Mouse (Mus musculus) midbrain, embryonic 10.5 days (tissue): ENCODE measurements around the gene Rasal2. TPM values are rescaled to one million over a fixed set of nuclear protein-coding genes. Genes with fewer than 3 reads are reported as not detected.

Experiments
- DNase-seq: peaks from one replicate; pipeline ENCODE4 v3.0.0-alpha.2; 2017; ENCODE audit warnings: low spot score
- H3K27ac ChIP-seq: fragments of 300-500 bp; sonication (generic); replicated peaks from 2 replicates; pipeline ENCODE4 v1.5.1; 2016; ENCODE audit warnings: mild to moderate bottlenecking
- H3K27me3 ChIP-seq: fragments of 300-500 bp; sonication (generic); 2 replicates; pipeline ENCODE4 v1.6.1; 2016; ENCODE audit warnings: low read depth, mild to moderate bottlenecking; ENCODE audit not compliant: poor library complexity, severe bottlenecking
- H3K36me3 ChIP-seq: fragments of 300-500 bp; sonication (generic); 2 replicates; pipeline ENCODE4 v1.6.1; 2016; ENCODE audit warnings: mild to moderate bottlenecking, moderate library complexity
- H3K4me1 ChIP-seq: fragments of 300-500 bp; sonication (generic); 2 replicates; pipeline ENCODE4 v1.6.1; 2016
- H3K4me3 ChIP-seq: fragments of 300-500 bp; sonication (generic); 2 replicates; pipeline ENCODE4 v1.5.1; 2016; ENCODE audit warnings: mild to moderate bottlenecking, moderate library complexity
- H3K9me3 ChIP-seq: fragments of 300-500 bp; sonication (generic); replicated peaks from 2 replicates; pipeline ENCODE4 v1.6.1; 2016; ENCODE audit warnings: mild to moderate bottlenecking
- WGBS: fragments of 180-500 bp; shearing (Covaris S2); methylation state at CpG from one replicate; pipeline ENCODE4 v1.1.7; 2016; 5-methylcytosine and 5-hydroxymethylcytosine counted together
- polyA plus RNA-seq: library from polyadenylated mRNA; unstranded; fragments of >200 nt; fragmentation: Nextera tagmentation; extraction: Ambion mirVana; gene quantifications from 2 replicates; pipeline ENCODE4 v1.2.1, GENCODE M21; 2016

Gene Rasal2
- polyA plus RNA-seq, 1 experiment from 2014 or later = 8.8 TPM

- WGBS = 78% methylated on average over 4 of the region's 4 CpGs
- no peak overlapping the region for H3K4me3 ChIP-seq
These were observed 206.7 kb downstream of the Rasal2 start for GRCm38 (mm10) chr1:157205685-157206084.

GRCm38 (mm10) chr1:157183043-157183442 is 229.4 kb downstream of the Rasal2 start:
- H3K9me3 ChIP-seq = no peaks in the 10 kb centered on the region
- H3K4me3 ChIP-seq = no peak overlapping the region
- H3K36me3 ChIP-seq = no peaks in the 10 kb centered on the region
- no peak for DNase-seq
- WGBS = 60% methylated on average over 3 of the region's 3 CpGs
- H3K27me3 ChIP-seq = no peaks in the 10 kb centered on the region
- peaks cover 44% of the 10 kb centered on the region for H3K4me1 ChIP-seq
- H3K27ac ChIP-seq = no peak overlapping the region

More at GRCm38 (mm10) chr1:157205685-157206084, 206.7 kb downstream of the Rasal2 start:
- Histone ChIP-seq H3K4me1 (no peaks in the 10 kb centered on the region), H3K9me3 (0 out of 2 replicates have a peak, but pooled peaks cover under 1% of the 10 kb centered on the region), H3K27me3 (no peaks in the 10 kb centered on the region), H3K27ac (no peak overlapping the region), H3K36me3 (no peaks in the 10 kb centered on the region)
- no peak for DNase-seq

GRCm38 (mm10) chr1:157182431-157182830 is 230.0 kb downstream of the Rasal2 start:
- 30% methylated on average over 5 of the region's 5 CpGs for WGBS

GRCm38 (mm10) chr1:157181081-157181480 is 231.3 kb downstream of the Rasal2 start:
- Histone ChIP-seq H3K36me3 (0 out of 2 replicates have a peak, but pooled peaks cover 5% of the 10 kb centered on the region), H3K27ac (0 out of 2 replicates have a peak overlapping the region, but pooled peaks have one; percentile 13), H3K27me3 (no peaks in the 10 kb centered on the region), H3K9me3 (no peaks in the 10 kb centered on the region), H3K4me3 (no peak overlapping the region), H3K4me1 (peaks cover 50% of the 10 kb centered on the region)
- no peak for DNase-seq

More at GRCm38 (mm10) chr1:157182431-157182830, 230.0 kb downstream of the Rasal2 start:
- DNase-seq = no peak
- no peaks in the 10 kb centered on the region for H3K27me3 ChIP-seq
- H3K27ac ChIP-seq = no peak overlapping the region
- peaks cover 46% of the 10 kb centered on the region for H3K4me1 ChIP-seq
- H3K9me3 ChIP-seq = no peaks in the 10 kb centered on the region
- no peak overlapping the region for H3K4me3 ChIP-seq
- H3K36me3 ChIP-seq = 0 out of 2 replicates have a peak, but pooled peaks cover under 1% of the 10 kb centered on the region

- Histone ChIP-seq H3K4me1 (peaks cover 50% of the 10 kb centered on the region), H3K9me3 (no peaks in the 10 kb centered on the region), H3K27ac (peak overlapping the region; percentile 75), H3K27me3 (no peaks in the 10 kb centered on the region), H3K36me3 (peaks cover 22% of the 10 kb centered on the region), H3K4me3 (peak overlapping the region; percentile 28)
- no peak for DNase-seq
- WGBS = 39% methylated on average over 9 of the region's 9 CpGs
These were observed 233.2 kb downstream of the Rasal2 start for GRCm38 (mm10) chr1:157178988-157179764.

GRCm38 (mm10) chr1:157169292-157169691 is 243.1 kb downstream of the Rasal2 start:
- WGBS = 88% methylated on average over 8 of the region's 8 CpGs
- no peak for DNase-seq

GRCm38 (mm10) chr1:157168891-157169290 is 243.5 kb downstream of the Rasal2 start:
- H3K27ac ChIP-seq = no peak overlapping the region
- H3K27me3 ChIP-seq = no peaks in the 10 kb centered on the region
- H3K4me1 ChIP-seq = no peaks in the 10 kb centered on the region
- no peaks in the 10 kb centered on the region for H3K9me3 ChIP-seq
- DNase-seq = no peak
- H3K36me3 ChIP-seq = peaks cover 20% of the 10 kb centered on the region
- no peak overlapping the region for H3K4me3 ChIP-seq
- WGBS = 92% methylated on average over 7 of the region's 7 CpGs

More at GRCm38 (mm10) chr1:157169292-157169691, 243.1 kb downstream of the Rasal2 start:
- Histone ChIP-seq H3K9me3 (no peaks in the 10 kb centered on the region), H3K27ac (no peak overlapping the region), H3K36me3 (peaks cover 22% of the 10 kb centered on the region), H3K4me1 (no peaks in the 10 kb centered on the region), H3K4me3 (no peak overlapping the region), H3K27me3 (no peaks in the 10 kb centered on the region)

- H3K4me3 ChIP-seq = no peak overlapping the region
- H3K27ac ChIP-seq = peak overlapping the region; percentile 76
- no peaks in the 10 kb centered on the region for H3K27me3 ChIP-seq
- no peak for DNase-seq
- peaks cover 25% of the 10 kb centered on the region for H3K36me3 ChIP-seq
- no peaks in the 10 kb centered on the region for H3K9me3 ChIP-seq
- H3K4me1 ChIP-seq = peaks cover 22% of the 10 kb centered on the region
These were observed 258.6 kb downstream of the Rasal2 start for GRCm38 (mm10) chr1:157153781-157154180.

GRCm38 (mm10) chr1:157150107-157150506 is 262.3 kb downstream of the Rasal2 start:
- H3K4me3 ChIP-seq = no peak overlapping the region
- H3K27ac ChIP-seq = no peak overlapping the region
- 89% methylated on average over 1 of the region's 1 CpGs for WGBS
- H3K27me3 ChIP-seq = no peaks in the 10 kb centered on the region
- H3K9me3 ChIP-seq = no peaks in the 10 kb centered on the region
- no peak for DNase-seq
- H3K36me3 ChIP-seq = peaks cover 31% of the 10 kb centered on the region
- peaks cover 21% of the 10 kb centered on the region for H3K4me1 ChIP-seq

GRCm38 (mm10) chr1:157144621-157145020 is 267.8 kb downstream of the Rasal2 start:
- peaks cover 66% of the 10 kb centered on the region for H3K36me3 ChIP-seq
- no peaks in the 10 kb centered on the region for H3K27me3 ChIP-seq
- WGBS = 98% methylated on average over 3 of the region's 3 CpGs
- H3K4me3 ChIP-seq = no peak overlapping the region
- no peaks in the 10 kb centered on the region for H3K9me3 ChIP-seq
- DNase-seq = no peak
- no peaks in the 10 kb centered on the region for H3K4me1 ChIP-seq
- H3K27ac ChIP-seq = no peak overlapping the region

- Histone ChIP-seq H3K27ac (no peak overlapping the region), H3K9me3 (no peaks in the 10 kb centered on the region), H3K27me3 (no peaks in the 10 kb centered on the region), H3K4me3 (no peak overlapping the region), H3K4me1 (no peaks in the 10 kb centered on the region), H3K36me3 (peaks cover 69% of the 10 kb centered on the region)
- WGBS = 72% methylated on average over 7 of the region's 7 CpGs
- DNase-seq = no peak
These were observed 269.0 kb downstream of the Rasal2 start for GRCm38 (mm10) chr1:157143326-157143932.

GRCm38 (mm10) chr1:157141014-157141413 is 271.4 kb downstream of the Rasal2 start:
- H3K36me3 ChIP-seq = peaks cover 55% of the 10 kb centered on the region
- no peak overlapping the region for H3K27ac ChIP-seq
- WGBS = 93% methylated on average over 3 of the region's 3 CpGs
- H3K27me3 ChIP-seq = no peaks in the 10 kb centered on the region
- H3K9me3 ChIP-seq = no peaks in the 10 kb centered on the region
- no peak overlapping the region for H3K4me3 ChIP-seq
- DNase-seq = no peak
- H3K4me1 ChIP-seq = no peaks in the 10 kb centered on the region

GRCm38 (mm10) chr1:157137854-157138241 is 274.5 kb downstream of the Rasal2 start:
- Histone ChIP-seq H3K9me3 (no peaks in the 10 kb centered on the region), H3K27me3 (no peaks in the 10 kb centered on the region), H3K4me1 (no peaks in the 10 kb centered on the region), H3K36me3 (peaks cover 39% of the 10 kb centered on the region), H3K27ac (no peak overlapping the region), H3K4me3 (no peak overlapping the region)
- WGBS = 95% methylated on average over 1 of the region's 1 CpGs
- no peak for DNase-seq
